Mouse (Mus musculus): ENCODE data around the gene Apex2. TPM values are rescaled to one million over a fixed set of nuclear protein-coding genes. Genes with fewer than 3 reads are reported as not detected.

Apex2 gene
- polyA plus RNA-seq, 1 experiment, result 12.0 TPM

DNA sequence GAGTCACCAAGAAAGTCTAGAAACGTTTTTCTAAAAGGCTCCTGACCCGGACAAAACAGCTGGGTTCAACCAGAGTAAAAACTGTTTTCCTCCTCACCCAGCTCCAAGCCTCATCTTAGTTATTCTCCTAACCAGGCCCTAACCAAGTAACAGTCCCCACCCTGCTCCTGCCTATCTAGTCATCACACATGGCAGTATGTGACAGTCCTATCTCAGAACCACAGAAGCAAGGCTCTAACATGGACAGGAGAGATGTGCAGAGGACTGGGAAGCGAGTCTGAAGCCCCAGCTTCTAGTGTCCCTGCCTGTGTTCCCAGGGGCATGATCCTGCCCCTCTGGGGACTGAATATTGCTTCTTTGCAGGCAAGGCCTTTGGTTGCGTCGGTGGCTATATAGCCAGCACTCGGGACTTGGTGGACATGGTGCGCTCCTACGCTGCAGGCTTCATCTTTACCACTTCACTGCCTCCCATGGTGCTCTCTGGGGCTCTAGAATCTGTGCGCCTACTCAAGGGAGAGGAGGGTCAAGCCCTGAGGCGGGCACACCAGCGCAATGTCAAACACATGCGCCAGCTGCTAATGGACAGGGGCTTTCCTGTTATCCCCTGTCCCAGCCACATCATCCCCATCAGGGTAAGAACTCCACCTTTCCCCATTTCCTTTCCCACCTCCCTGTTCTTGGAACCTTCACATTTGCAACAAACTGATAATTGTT, 24.9 kb downstream of the Apex2 start:
- Histone ChIP-seq H3K4me1 (ENCODE audit: control insufficient read depth, insufficient read depth, low read length) (no peaks in the 10 kb centered on the region), H3K27ac (ENCODE audit: insufficient read depth, low read length) (no peak overlapping the region), H3K4me3 (ENCODE audit: insufficient read depth, low read length) (no peak overlapping the region)
- TF ChIP-seq CTCF (IDR thresholded peaks at IDR 0.05; ENCODE audit: extremely low read depth, insufficient read depth, low read length), result no peak
- TF ChIP-seq POLR2A (IDR thresholded peaks at IDR 0.05; ENCODE audit: extremely low read depth, insufficient read depth, low read length), result no peak

- no peak overlapping the region for H3K27ac ChIP-seq (ENCODE audit: insufficient read depth, low read length)
- no peak overlapping the region for H3K4me3 ChIP-seq (ENCODE audit: insufficient read depth, low read length)
- TF ChIP-seq CTCF (IDR thresholded peaks at IDR 0.05; ENCODE audit: extremely low read depth, insufficient read depth, low read length), result no peak
- no peak for TF ChIP-seq POLR2A (IDR thresholded peaks at IDR 0.05; ENCODE audit: extremely low read depth, insufficient read depth, low read length)
- H3K4me1 ChIP-seq (ENCODE audit: control insufficient read depth, insufficient read depth, low read length), result no peaks in the 10 kb centered on the region
Observed at GRCm38 (mm10) chrX:150554032-150554431, 35.6 kb downstream of the Apex2 start.

DNA sequence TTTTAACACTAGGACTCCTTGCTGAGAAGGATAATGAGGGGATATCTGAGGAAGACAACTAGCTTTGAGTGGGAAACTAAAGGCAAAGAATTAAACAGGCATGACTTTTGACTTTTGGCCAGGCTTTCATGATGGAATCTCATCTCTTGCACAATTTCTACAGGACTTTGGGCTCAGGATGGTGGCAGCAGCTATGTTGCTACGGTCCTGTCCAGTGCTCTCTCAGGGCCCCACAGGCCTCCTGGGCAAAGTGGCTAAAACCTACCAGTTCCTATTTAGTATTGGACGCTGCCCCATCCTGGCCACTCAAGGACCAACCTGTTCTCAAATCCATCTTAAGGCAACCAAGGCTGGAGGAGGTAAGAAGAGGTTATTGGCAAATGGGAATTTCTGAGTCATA, 37.7 kb downstream of the Apex2 start:
- no peak for TF ChIP-seq POLR2A (IDR thresholded peaks at IDR 0.05; ENCODE audit: extremely low read depth, insufficient read depth, low read length)
- no peak for TF ChIP-seq CTCF (IDR thresholded peaks at IDR 0.05; ENCODE audit: extremely low read depth, insufficient read depth, low read length)
- H3K4me3 ChIP-seq (ENCODE audit: insufficient read depth, low read length), result no peak overlapping the region
- H3K4me1 ChIP-seq (ENCODE audit: control insufficient read depth, insufficient read depth, low read length), result no peaks in the 10 kb centered on the region
- H3K27ac ChIP-seq (ENCODE audit: insufficient read depth, low read length), result no peak overlapping the region

- no peak overlapping the region for H3K4me3 ChIP-seq (ENCODE audit: insufficient read depth, low read length)
- H3K4me1 ChIP-seq (ENCODE audit: control insufficient read depth, insufficient read depth, low read length), result no peaks in the 10 kb centered on the region
- TF ChIP-seq POLR2A (IDR thresholded peaks at IDR 0.05; ENCODE audit: extremely low read depth, insufficient read depth, low read length) (no peak), CTCF (IDR thresholded peaks at IDR 0.05; ENCODE audit: extremely low read depth, insufficient read depth, low read length) (no peak)
- H3K27ac ChIP-seq (ENCODE audit: insufficient read depth, low read length), result no peak overlapping the region
Observed at GRCm38 (mm10) chrX:150549639-150550038, 40.0 kb downstream of the Apex2 start.

DNA sequence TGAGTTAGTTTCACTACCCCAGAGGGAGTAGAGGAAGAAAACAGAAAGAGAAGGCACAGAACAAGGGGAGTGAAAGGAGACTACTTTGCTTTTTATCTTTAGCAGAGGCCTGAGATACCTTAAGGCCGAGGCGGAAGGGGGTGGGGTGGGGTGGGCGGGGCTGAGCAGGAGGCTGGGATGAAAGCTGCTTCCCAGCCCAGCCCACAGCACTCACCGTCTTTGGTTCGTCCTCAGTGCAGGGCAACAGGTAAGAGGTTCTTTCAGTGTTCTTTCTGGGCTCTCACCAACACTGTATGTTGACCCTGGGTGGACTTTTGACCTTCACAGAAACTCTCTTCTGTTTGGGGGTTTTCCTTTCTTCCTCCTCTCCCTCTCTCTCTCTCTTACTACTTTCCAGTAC, 42.4 kb downstream of the Apex2 start, which contains the start of gene Alas2:
TSS of gene Alas2 (plus strand) at position 137 of the 400 bp plus-strand sequence.
- TF ChIP-seq POLR2A (IDR thresholded peaks at IDR 0.05; ENCODE audit: extremely low read depth, insufficient read depth, low read length) (no peak), CTCF (IDR thresholded peaks at IDR 0.05; ENCODE audit: extremely low read depth, insufficient read depth, low read length) (no peak)
- Histone ChIP-seq H3K4me3 (ENCODE audit: insufficient read depth, low read length) (no peak within 1 kb of the TSS), H3K4me1 (ENCODE audit: control insufficient read depth, insufficient read depth, low read length) (no peaks in the 10 kb centered on the region), H3K27ac (ENCODE audit: insufficient read depth, low read length) (no peak within 1 kb of the TSS)

DNA sequence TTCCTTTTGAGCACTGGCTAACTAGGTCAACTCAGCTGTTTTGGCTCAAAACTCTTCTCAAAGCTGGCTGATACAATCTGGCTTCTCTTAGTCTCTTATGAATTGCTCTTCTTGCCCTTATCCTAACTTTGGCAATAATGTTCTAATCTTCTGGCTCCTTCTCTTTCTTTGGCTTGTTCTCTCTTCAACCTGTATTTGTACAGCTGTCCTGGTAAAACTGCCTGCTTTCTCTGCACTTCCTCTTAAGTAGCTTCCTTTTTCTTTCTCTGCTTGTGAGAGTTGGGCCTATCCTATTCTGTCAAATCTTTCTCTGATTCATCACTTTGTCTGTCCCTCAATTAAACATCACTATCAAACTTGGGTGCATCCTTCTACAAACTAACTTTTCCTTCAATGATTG, 48.0 kb downstream of the Apex2 start:
- H3K4me3 ChIP-seq (ENCODE audit: insufficient read depth, low read length), result no peak overlapping the region
- H3K27ac ChIP-seq (ENCODE audit: insufficient read depth, low read length), result no peak overlapping the region
- H3K4me1 ChIP-seq (ENCODE audit: control insufficient read depth, insufficient read depth, low read length), result no peaks in the 10 kb centered on the region
- no peak for TF ChIP-seq CTCF (IDR thresholded peaks at IDR 0.05; ENCODE audit: extremely low read depth, insufficient read depth, low read length)
- TF ChIP-seq POLR2A (IDR thresholded peaks at IDR 0.05; ENCODE audit: extremely low read depth, insufficient read depth, low read length), result no peak

- Histone ChIP-seq H3K4me3 (ENCODE audit: insufficient read depth, low read length) (no peak overlapping the region), H3K4me1 (ENCODE audit: control insufficient read depth, insufficient read depth, low read length) (no peaks in the 10 kb centered on the region), H3K27ac (ENCODE audit: insufficient read depth, low read length) (no peak overlapping the region)
- no peak for TF ChIP-seq POLR2A (IDR thresholded peaks at IDR 0.05; ENCODE audit: extremely low read depth, insufficient read depth, low read length)
- TF ChIP-seq CTCF (IDR thresholded peaks at IDR 0.05; ENCODE audit: extremely low read depth, insufficient read depth, low read length), result no peak
Observed at GRCm38 (mm10) chrX:150540111-150540510, 49.6 kb downstream of the Apex2 start.

DNA sequence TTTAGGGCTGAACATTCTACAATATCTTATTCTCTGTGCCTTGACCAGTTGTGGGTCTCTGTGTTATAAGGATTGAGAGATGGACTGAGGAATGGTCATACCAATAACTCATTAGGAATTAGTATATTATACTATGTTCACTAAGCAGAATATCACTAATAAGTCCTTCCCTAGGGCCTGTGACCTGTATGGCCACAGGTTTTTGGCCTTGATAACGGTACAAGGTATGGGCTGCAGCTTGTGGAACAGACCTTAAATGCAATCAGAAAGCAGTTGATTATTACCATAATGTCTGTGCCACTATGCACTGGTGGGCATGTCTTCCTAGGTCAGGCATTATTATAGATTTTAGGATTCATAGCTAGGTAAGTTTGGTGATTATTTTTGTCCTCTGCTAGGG, 73.2 kb downstream of the Apex2 start:
- no peaks in the 10 kb centered on the region for H3K4me1 ChIP-seq (ENCODE audit: control insufficient read depth, insufficient read depth, low read length)
- no peak overlapping the region for H3K27ac ChIP-seq (ENCODE audit: insufficient read depth, low read length)
- no peak overlapping the region for H3K4me3 ChIP-seq (ENCODE audit: insufficient read depth, low read length)
- TF ChIP-seq POLR2A (IDR thresholded peaks at IDR 0.05; ENCODE audit: extremely low read depth, insufficient read depth, low read length) (no peak), CTCF (IDR thresholded peaks at IDR 0.05; ENCODE audit: extremely low read depth, insufficient read depth, low read length) (no peak)

DNA sequence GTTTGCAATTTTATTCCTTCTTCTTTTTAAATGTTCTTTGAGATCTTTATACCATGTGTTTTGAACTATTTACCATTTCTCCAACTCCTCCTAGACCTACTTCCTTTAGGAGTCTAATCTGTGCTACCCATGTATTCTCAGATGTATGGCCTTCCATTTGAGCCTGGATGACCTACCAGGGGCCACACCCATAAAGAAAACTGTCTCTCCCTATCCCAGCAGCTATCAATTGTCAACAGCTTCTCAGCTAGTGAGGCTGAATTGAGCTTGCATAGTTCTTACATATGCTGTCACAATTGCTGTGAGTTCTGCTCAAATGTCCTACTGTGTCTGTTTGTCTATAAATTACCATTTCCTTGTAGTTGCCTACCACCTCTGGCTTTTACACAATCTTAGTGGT, 73.7 kb downstream of the Apex2 start:
- Histone ChIP-seq H3K4me3 (ENCODE audit: insufficient read depth, low read length) (no peak overlapping the region), H3K4me1 (ENCODE audit: control insufficient read depth, insufficient read depth, low read length) (no peaks in the 10 kb centered on the region), H3K27ac (ENCODE audit: insufficient read depth, low read length) (no peak overlapping the region)
- no peak for TF ChIP-seq CTCF (IDR thresholded peaks at IDR 0.05; ENCODE audit: extremely low read depth, insufficient read depth, low read length)
- no peak for TF ChIP-seq POLR2A (IDR thresholded peaks at IDR 0.05; ENCODE audit: extremely low read depth, insufficient read depth, low read length)

DNA sequence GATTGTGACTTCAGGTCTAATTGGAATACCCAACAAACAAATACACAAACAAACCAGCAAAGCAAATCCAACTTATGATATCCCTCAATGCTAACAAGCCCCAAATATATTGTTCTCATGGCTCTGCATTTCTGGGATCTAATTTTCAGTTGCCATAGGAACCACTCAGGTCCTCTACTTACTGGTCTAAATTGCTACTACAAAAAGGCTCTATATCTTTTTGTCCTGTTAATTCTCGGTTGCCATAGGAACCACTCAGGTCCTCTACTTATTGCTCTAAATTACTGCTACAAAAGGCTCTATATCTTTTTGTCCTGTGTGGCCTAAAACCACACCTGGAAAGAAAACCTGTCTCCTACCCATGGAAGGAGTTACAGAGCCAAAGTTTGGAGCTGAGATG, 75.5 kb downstream of the Apex2 start:
- Histone ChIP-seq H3K4me3 (ENCODE audit: insufficient read depth, low read length) (no peak overlapping the region), H3K27ac (ENCODE audit: insufficient read depth, low read length) (no peak overlapping the region), H3K4me1 (ENCODE audit: control insufficient read depth, insufficient read depth, low read length) (no peaks in the 10 kb centered on the region)
- TF ChIP-seq CTCF (IDR thresholded peaks at IDR 0.05; ENCODE audit: extremely low read depth, insufficient read depth, low read length) (no peak), POLR2A (IDR thresholded peaks at IDR 0.05; ENCODE audit: extremely low read depth, insufficient read depth, low read length) (no peak)

Measured in cortical plate, adult 2 months (tissue).